Mouse (Mus musculus): ENCODE results near the gene E330014E10Rik. TPM values are rescaled to one million over a fixed set of nuclear protein-coding genes. Genes with fewer than 3 reads are reported as not detected.

Gene E330014E10Rik
- not detected for total RNA-seq (2023)

DNA sequence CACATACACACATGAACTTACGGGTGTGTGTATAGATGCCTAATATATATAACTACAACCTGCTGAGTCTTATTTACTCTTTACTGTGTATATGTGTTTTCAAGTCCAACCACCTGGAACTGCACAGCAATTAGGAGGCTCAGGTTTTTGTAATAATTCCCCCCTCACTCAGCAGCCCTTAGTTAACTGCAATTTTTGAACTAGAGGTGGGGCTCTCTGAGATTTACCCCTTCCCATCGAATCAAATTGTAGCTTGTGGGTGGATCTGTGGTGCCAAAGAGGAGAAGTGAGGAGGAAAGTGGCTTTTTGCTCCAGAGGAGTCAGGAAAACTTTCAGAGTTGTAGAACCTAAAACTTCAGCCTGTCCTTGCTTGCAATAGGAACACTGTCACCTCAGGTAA is at the start of gene E330014E10Rik:
Gene E330014E10Rik (plus strand): TSS at position 301 of the 400 bp plus-strand sequence.

DNA sequence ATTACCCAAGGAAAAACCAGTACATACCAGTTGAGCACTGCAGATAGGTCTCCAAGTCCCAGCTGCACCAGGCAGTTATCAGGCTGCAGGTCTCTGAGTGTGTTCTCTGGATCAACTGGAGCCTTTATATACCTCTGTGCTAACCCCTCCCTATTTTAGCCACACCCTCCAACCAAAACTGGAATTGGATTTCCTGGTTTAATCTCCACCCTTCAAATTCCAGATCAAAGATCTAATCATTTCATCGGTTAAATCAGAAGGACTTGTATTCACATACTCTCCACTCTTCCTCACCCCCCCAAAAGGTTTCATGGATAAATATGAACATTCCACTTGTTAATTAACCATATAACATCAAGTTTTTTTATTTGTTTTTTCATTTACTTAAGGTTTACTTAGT is 39.7 kb upstream of the E330014E10Rik start, which contains the start of gene Gm7978:
Gene Gm7978 (minus strand): TSS at position 101 of the 400 bp plus-strand sequence.

DNA sequence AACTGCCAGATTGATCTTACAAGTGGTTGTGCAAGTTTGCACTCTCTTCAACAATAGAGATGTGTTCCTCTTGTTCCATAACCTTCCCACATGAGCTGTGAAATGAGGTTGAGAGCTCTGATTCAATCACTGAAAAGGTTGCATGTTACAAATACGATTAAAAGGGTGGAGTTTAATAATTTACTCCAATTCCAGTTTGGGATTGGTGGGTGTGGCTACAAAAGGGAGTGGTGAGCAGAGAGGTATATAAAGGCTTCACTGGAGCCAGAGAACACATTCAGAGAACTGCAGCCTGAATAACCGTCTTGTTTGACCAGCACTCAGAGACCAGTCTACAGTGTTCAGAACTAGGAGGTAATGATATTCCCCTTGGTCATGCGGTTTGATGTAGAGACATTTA is 34.1 kb upstream of the E330014E10Rik start, which contains the start of gene Gm7982:
Gene Gm7982 (plus strand): TSS at position 301 of the 400 bp plus-strand sequence.

Other genes with a start within 250 kb of the E330014E10Rik start
- gene Gm7971, start 181.1 kb upstream of the E330014E10Rik start, total RNA-seq (2023) = not detected
- not detected for gene Gm7978, start 39.8 kb upstream of the E330014E10Rik start, total RNA-seq (2023)
- gene Gm7982, start 34.0 kb upstream of the E330014E10Rik start, total RNA-seq (2023) = not detected
- gene Cxcl13, start 181.0 kb downstream of the E330014E10Rik start, total RNA-seq (2023) = not detected